Mouse (Mus musculus) 416B (cell line): ENCODE measurements around the gene 4933402N03Rik.

Experiments used
- DNase-seq: peaks from one replicate; pipeline ENCODE4 v3.0.0; 2011; ENCODE audit warnings: low read depth

4933402N03Rik gene

GRCm38 (mm10) chr7:131146214-131146613 lies at the start of gene 4933402N03Rik:
Gene 4933402N03Rik (minus strand): TSS chr7:131146314.
- no peak for DNase-seq

- DNase-seq, result no peak
Measured at GRCm38 (mm10) chr7:131187996-131188395, 41.9 kb upstream of the 4933402N03Rik start.

- no peak for DNase-seq
Measured at GRCm38 (mm10) chr7:131187047-131187446, 40.9 kb upstream of the 4933402N03Rik start.

- no peak for DNase-seq
Measured at GRCm38 (mm10) chr7:131184339-131184738, 38.2 kb upstream of the 4933402N03Rik start.

GRCm38 (mm10) chr7:131182685-131183084 lies 36.6 kb upstream of the 4933402N03Rik start:
- peak; percentile 21 for DNase-seq

- no peak for DNase-seq
Measured at GRCm38 (mm10) chr7:131174121-131174520, 28.0 kb upstream of the 4933402N03Rik start, which contains the start of gene 5430419D17Rik. Gene 5430419D17Rik (plus strand): TSS chr7:131174402.

- no peak for DNase-seq
Measured at GRCm38 (mm10) chr7:131169099-131169498, 23.0 kb upstream of the 4933402N03Rik start.

GRCm38 (mm10) chr7:131167771-131168170 lies 21.7 kb upstream of the 4933402N03Rik start:
- no peak for DNase-seq

- DNase-seq, result no peak
Measured at GRCm38 (mm10) chr7:131162251-131162650, 16.1 kb upstream of the 4933402N03Rik start.

GRCm38 (mm10) chr7:131153044-131153443 lies 6.9 kb upstream of the 4933402N03Rik start:
- DNase-seq, result peak; percentile 88

GRCm38 (mm10) chr7:131150179-131150578 lies 4.1 kb upstream of the 4933402N03Rik start:
- no peak for DNase-seq

GRCm38 (mm10) chr7:131133181-131133580 lies 12.9 kb downstream of the 4933402N03Rik start:
- DNase-seq, result no peak

- no peak for DNase-seq
Measured at GRCm38 (mm10) chr7:131130021-131130420, 16.1 kb downstream of the 4933402N03Rik start.

GRCm38 (mm10) chr7:131122210-131122807 lies 23.8 kb downstream of the 4933402N03Rik start:
- DNase-seq, result no peak

GRCm38 (mm10) chr7:131114434-131114833 lies 31.7 kb downstream of the 4933402N03Rik start:
- no peak for DNase-seq

- no peak for DNase-seq
Measured at GRCm38 (mm10) chr7:131113676-131114075, 32.4 kb downstream of the 4933402N03Rik start.

GRCm38 (mm10) chr7:131112486-131112885 lies 33.6 kb downstream of the 4933402N03Rik start:
- peak; percentile 40 for DNase-seq
